Mouse (Mus musculus): Measurements from ENCODE around the gene Glod4. TPM values are rescaled to one million over a fixed set of nuclear protein-coding genes. Genes with fewer than 3 reads are reported as not detected.
A peak's percentile ranks its signal among the peaks of the same experiment; 100 is the strongest.

Glod4 gene
- 112 and 123 TPM in 2 replicates for polyA plus RNA-seq (2015; fragmentation: Nextera tagmentation; extraction: Ambion mirVana)

- peak; percentile 90 for ATAC-seq (ENCODE audit: low FRiP score)
- peak within 1 kb of the TSS; percentile 90 for H3K9ac ChIP-seq (replicated peaks)
- peak within 1 kb of the TSS; percentile 90 for H3K27ac ChIP-seq (replicated peaks)
- peak within 1 kb of the TSS; percentile 95 for H3K4me3 ChIP-seq (replicated peaks)
- peaks cover 40% of the 10 kb centered on the region for H3K4me1 ChIP-seq
- WGBS: under 1% methylated on average over 60 of the region's 61 CpGs
- H3K36me3 ChIP-seq: peaks cover 23% of the 10 kb centered on the region
- peak within 1 kb of the TSS; percentile 81 for H3K4me2 ChIP-seq
- H3K27me3 ChIP-seq (replicated peaks): no peaks in the 10 kb centered on the region
- no peaks in the 10 kb centered on the region for H3K9me3 ChIP-seq (replicated peaks)
These were observed at the start of gene Glod4, which contains the start of gene Mrm3 for GRCm38 (mm10) chr11:76242901-76243810. TSS of gene Glod4 (minus strand) at chr11:76243725. TSS of gene Mrm3 (plus strand) at chr11:76243715.

DNA sequence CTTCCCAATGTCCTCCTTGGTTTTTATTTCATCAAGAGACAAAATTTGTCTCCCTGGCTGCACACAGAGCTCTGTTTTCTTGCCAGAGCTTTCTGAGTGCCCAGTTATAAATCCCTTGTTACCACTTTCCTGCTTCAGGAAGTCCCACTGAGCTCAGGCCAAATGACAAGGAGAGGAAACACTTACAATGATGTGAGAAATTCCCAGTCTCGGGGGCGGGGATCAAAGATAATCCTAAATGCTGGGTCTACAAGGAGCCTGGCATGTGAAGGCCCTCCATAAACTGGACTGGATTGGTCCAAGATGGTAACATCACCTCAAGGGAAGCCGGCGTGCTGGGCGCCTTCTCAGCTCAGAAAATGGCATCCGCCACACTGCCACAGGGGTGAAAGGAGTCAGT lies 49.3 kb upstream of the Glod4 start:
- Histone ChIP-seq H3K4me3 (replicated peaks) (no peak overlapping the region), H3K27me3 (replicated peaks) (no peaks in the 10 kb centered on the region), H3K36me3 (no peaks in the 10 kb centered on the region), H3K4me2 (no peak overlapping the region), H3K4me1 (peaks cover 79% of the 10 kb centered on the region), H3K27ac (replicated peaks) (peak overlapping the region; percentile 79), H3K9me3 (replicated peaks) (no peaks in the 10 kb centered on the region), H3K9ac (replicated peaks) (no peak overlapping the region)
- WGBS: 69% methylated on average over 6 of the region's 6 CpGs
- no peak for ATAC-seq (ENCODE audit: low FRiP score)

- no peak for ATAC-seq (ENCODE audit: low FRiP score)
- H3K27ac ChIP-seq (replicated peaks): peak overlapping the region; percentile 79
- H3K36me3 ChIP-seq: no peaks in the 10 kb centered on the region
- H3K4me2 ChIP-seq: no peak overlapping the region
- peaks cover 82% of the 10 kb centered on the region for H3K4me1 ChIP-seq
- H3K27me3 ChIP-seq (replicated peaks): no peaks in the 10 kb centered on the region
- no peaks in the 10 kb centered on the region for H3K9me3 ChIP-seq (replicated peaks)
- 68% methylated on average over 15 of the region's 15 CpGs for WGBS
- H3K4me3 ChIP-seq (replicated peaks): no peak overlapping the region
- no peak overlapping the region for H3K9ac ChIP-seq (replicated peaks)
These were observed 48.9 kb upstream of the Glod4 start for GRCm38 (mm10) chr11:76292398-76292797.

DNA sequence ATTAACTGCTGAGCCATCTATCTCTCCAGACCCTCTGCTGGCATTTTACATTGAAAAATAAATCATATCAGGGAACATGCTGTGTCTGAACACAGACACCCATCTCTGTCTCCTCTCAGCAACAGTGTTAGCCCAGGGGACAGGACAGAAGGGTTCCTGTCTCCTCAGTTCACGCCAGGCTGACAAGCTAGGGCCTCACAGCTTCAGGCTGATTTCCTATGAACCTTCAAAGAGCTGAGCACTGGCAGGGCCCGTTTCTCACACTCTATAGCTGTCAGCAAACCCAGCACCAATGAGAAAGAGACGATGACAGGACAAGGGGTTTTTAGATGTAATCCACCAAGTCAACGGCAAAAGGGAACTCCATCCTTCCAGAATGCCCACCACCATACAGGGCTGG lies 48.4 kb upstream of the Glod4 start:
- Histone ChIP-seq H3K27me3 (replicated peaks) (no peaks in the 10 kb centered on the region), H3K27ac (replicated peaks) (peak overlapping the region; percentile 79), H3K4me3 (replicated peaks) (no peak overlapping the region), H3K9ac (replicated peaks) (no peak overlapping the region), H3K4me1 (peaks cover 84% of the 10 kb centered on the region), H3K9me3 (replicated peaks) (no peaks in the 10 kb centered on the region), H3K36me3 (no peaks in the 10 kb centered on the region), H3K4me2 (no peak overlapping the region)
- WGBS: 74% methylated on average over 4 of the region's 4 CpGs
- no peak for ATAC-seq (ENCODE audit: low FRiP score)

- Histone ChIP-seq H3K4me3 (replicated peaks) (no peak overlapping the region), H3K4me2 (no peak overlapping the region), H3K27me3 (replicated peaks) (no peaks in the 10 kb centered on the region), H3K4me1 (peaks cover 84% of the 10 kb centered on the region), H3K9me3 (replicated peaks) (no peaks in the 10 kb centered on the region), H3K9ac (replicated peaks) (no peak overlapping the region), H3K27ac (replicated peaks) (peak overlapping the region; percentile 78), H3K36me3 (no peaks in the 10 kb centered on the region)
- 9% methylated on average over 11 of the region's 11 CpGs for WGBS
- 0 out of 2 replicates have a peak, but pooled peaks have one; percentile 32 for ATAC-seq (ENCODE audit: low FRiP score)
These were observed 46.8 kb upstream of the Glod4 start for GRCm38 (mm10) chr11:76290367-76290766.

DNA sequence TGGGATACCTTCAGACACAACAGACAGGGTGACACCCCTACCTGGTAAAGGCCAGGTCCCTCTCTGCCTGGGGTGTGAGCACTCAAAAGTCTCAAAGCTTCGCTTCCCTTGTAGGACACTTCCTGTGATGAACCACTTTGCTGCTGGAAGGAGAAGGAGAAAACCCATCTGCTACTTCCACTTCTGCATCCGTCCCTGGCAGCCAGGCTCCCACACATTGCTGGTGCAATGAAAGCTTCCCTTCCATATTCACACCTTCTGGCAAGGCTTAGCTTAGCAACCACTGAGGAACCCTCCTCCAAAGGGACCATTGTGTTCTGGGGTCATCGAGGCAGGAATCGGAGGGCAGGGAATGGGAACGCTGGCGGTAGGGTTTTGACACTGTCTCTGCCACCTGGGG lies 45.1 kb upstream of the Glod4 start:
- peaks cover 68% of the 10 kb centered on the region for H3K4me1 ChIP-seq
- no peak for ATAC-seq (ENCODE audit: low FRiP score)

DNA sequence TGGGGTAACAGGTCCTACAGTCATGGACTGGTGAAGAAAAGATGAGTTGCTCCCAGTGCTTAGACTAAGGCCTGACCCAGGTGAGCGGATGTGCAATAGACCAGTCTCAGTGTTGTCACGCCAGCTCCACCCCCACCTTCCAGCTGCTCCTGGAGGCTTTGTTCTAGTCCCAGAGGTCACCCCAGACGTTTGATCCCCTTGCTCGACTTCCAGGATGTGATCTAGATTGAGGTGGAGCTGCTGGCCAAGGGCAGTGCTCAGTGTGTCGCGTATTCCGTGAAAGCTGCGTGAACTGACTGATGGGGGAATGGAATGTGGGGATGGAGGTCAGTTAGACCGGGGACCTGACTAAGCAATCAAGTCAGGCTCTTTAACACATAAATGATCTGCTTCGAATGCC lies 43.8 kb upstream of the Glod4 start:
- no peak overlapping the region for H3K4me3 ChIP-seq (replicated peaks)
- H3K27me3 ChIP-seq (replicated peaks): no peaks in the 10 kb centered on the region
- no peak overlapping the region for H3K4me2 ChIP-seq
- no peaks in the 10 kb centered on the region for H3K9me3 ChIP-seq (replicated peaks)
- ATAC-seq (ENCODE audit: low FRiP score): no peak
- H3K27ac ChIP-seq (replicated peaks): no peak overlapping the region
- H3K36me3 ChIP-seq: no peaks in the 10 kb centered on the region
- WGBS: 38% methylated on average over 10 of the region's 10 CpGs
- H3K4me1 ChIP-seq: peaks cover 55% of the 10 kb centered on the region
- no peak overlapping the region for H3K9ac ChIP-seq (replicated peaks)

More for the DNA sequence above, 45.1 kb upstream of the Glod4 start:
- H3K9ac ChIP-seq (replicated peaks): no peak overlapping the region
- no peak overlapping the region for H3K4me3 ChIP-seq (replicated peaks)
- H3K36me3 ChIP-seq: no peaks in the 10 kb centered on the region
- 80% methylated on average over 6 of the region's 6 CpGs for WGBS
- no peaks in the 10 kb centered on the region for H3K9me3 ChIP-seq (replicated peaks)
- H3K27ac ChIP-seq (replicated peaks): peak overlapping the region; percentile 14; the same call in 1 of the 2 replicates
- no peaks in the 10 kb centered on the region for H3K27me3 ChIP-seq (replicated peaks)
- H3K4me2 ChIP-seq: no peak overlapping the region

DNA sequence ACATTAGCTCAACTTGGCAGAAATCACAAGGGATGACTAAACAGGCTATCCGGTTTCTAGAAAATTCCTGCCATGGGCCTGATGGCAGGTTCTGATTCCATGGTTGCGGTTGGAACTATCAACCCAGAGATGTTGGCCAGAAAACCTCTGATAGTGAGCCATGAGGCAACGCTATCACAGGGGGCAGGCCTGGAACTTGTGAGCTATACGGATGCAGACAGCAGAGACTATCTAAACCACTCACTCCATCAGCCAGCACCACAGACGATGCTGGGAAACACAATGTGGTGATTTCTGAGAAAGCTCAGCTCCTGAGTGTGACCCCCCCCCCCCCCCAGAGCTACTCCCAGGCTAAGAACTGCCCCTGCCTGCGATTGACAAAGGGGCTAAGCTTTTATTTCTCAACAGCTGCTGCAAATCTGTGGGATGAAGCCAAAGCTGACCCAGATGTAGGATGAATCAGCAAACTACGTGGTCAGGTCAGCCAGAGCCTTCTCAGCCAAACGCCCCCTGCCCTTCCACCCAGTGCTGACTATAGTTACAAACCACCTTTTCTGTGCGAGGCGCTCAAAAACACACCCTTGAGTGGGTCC lies 43.1 kb upstream of the Glod4 start:
- Histone ChIP-seq H3K27ac (replicated peaks) (no peak overlapping the region), H3K4me2 (no peak overlapping the region), H3K4me3 (replicated peaks) (no peak overlapping the region), H3K36me3 (no peaks in the 10 kb centered on the region), H3K4me1 (peaks cover 49% of the 10 kb centered on the region), H3K27me3 (replicated peaks) (no peaks in the 10 kb centered on the region), H3K9me3 (replicated peaks) (no peaks in the 10 kb centered on the region), H3K9ac (replicated peaks) (no peak overlapping the region)
- 75% methylated on average over 10 of the region's 10 CpGs for WGBS
- ATAC-seq (ENCODE audit: low FRiP score): no peak

- Histone ChIP-seq H3K9me3 (replicated peaks) (no peaks in the 10 kb centered on the region), H3K27ac (replicated peaks) (no peak overlapping the region), H3K4me3 (replicated peaks) (no peak overlapping the region), H3K36me3 (no peaks in the 10 kb centered on the region), H3K27me3 (replicated peaks) (no peaks in the 10 kb centered on the region), H3K9ac (replicated peaks) (no peak overlapping the region), H3K4me1 (peaks cover 42% of the 10 kb centered on the region), H3K4me2 (no peak overlapping the region)
- no peak for ATAC-seq (ENCODE audit: low FRiP score)
- 62% methylated on average over 7 of the region's 7 CpGs for WGBS
These were observed 42.0 kb upstream of the Glod4 start for GRCm38 (mm10) chr11:76285431-76286075.

GRCm38 (mm10) chr11:76283841-76284240 lies 40.3 kb upstream of the Glod4 start:
- Histone ChIP-seq H3K4me3 (replicated peaks) (no peak overlapping the region), H3K9me3 (replicated peaks) (no peaks in the 10 kb centered on the region), H3K9ac (replicated peaks) (no peak overlapping the region), H3K27ac (replicated peaks) (no peak overlapping the region), H3K27me3 (replicated peaks) (no peaks in the 10 kb centered on the region), H3K36me3 (no peaks in the 10 kb centered on the region), H3K4me1 (peaks cover 39% of the 10 kb centered on the region), H3K4me2 (no peak overlapping the region)
- over 99% methylated on average over 6 of the region's 6 CpGs for WGBS
- no peak for ATAC-seq (ENCODE audit: low FRiP score)

GRCm38 (mm10) chr11:76279971-76280370 lies 36.4 kb upstream of the Glod4 start:
- WGBS: 67% methylated on average over 2 of the region's 2 CpGs
- H3K9me3 ChIP-seq (replicated peaks): no peaks in the 10 kb centered on the region
- peaks cover 21% of the 10 kb centered on the region for H3K4me1 ChIP-seq
- 0 out of 2 replicates have a peak, but pooled peaks cover 2% of the 10 kb centered on the region for H3K36me3 ChIP-seq
- no peak for ATAC-seq (ENCODE audit: low FRiP score)
- no peaks in the 10 kb centered on the region for H3K27me3 ChIP-seq (replicated peaks)
- H3K4me2 ChIP-seq: no peak overlapping the region
- no peak overlapping the region for H3K4me3 ChIP-seq (replicated peaks)
- H3K27ac ChIP-seq (replicated peaks): 0 out of 2 replicates have a peak overlapping the region, but pooled peaks have one; percentile 33
- no peak overlapping the region for H3K9ac ChIP-seq (replicated peaks)

Measured in neural tube, embryonic 15.5 days (tissue).